Mouse (Mus musculus) CH12.LX (cell line): ENCODE results near the gene Sept5.

Source experiments
- CTCF ChIP-seq, 2 experiments: IDR thresholded peaks in 1 of 2; conservative IDR thresholded peaks in 1 of 2; 2 replicates each; pipeline ENCODE4 v1.5.1; 2011 to 2012; ENCODE audit warnings: low read depth in 2 of 2, low read length in 2 of 2, improper control_type of control experiment in 1 of 2, inconsistent platforms in 1 of 2, mild to moderate bottlenecking in 1 of 2, moderate library complexity in 1 of 2
- EP300 ChIP-seq: IDR thresholded peaks from 2 replicates; pipeline ENCODE4 v1.6.1; 2011; ENCODE audit warnings: low read length, improper control_type of control experiment
- HCFC1 ChIP-seq: IDR thresholded peaks from 2 replicates; pipeline ENCODE4 v1.6.1; 2012; ENCODE audit warnings: low read depth, mild to moderate bottlenecking, inconsistent platforms, low read length, improper control_type of control experiment
- IRF4 ChIP-seq: IDR thresholded peaks from 2 replicates; pipeline ENCODE4 v1.6.1; 2014; ENCODE audit warnings: low read depth, mild to moderate bottlenecking, inconsistent platforms, low read length, improper control_type of control experiment
- JUND ChIP-seq: conservative IDR thresholded peaks from 2 replicates; pipeline ENCODE4 v1.6.1; 2011; ENCODE audit warnings: low read depth, low read length, improper control_type of control experiment
- POLR2A ChIP-seq: IDR thresholded peaks from 2 replicates; pipeline ENCODE4 v1.6.1; 2011; ENCODE audit warnings: low read depth, mild to moderate bottlenecking, improper control_type of control experiment, low read length
- TBP ChIP-seq: conservative IDR thresholded peaks from 2 replicates; pipeline ENCODE4 v1.6.1; 2011; ENCODE audit warnings: low read depth, low read length, improper control_type of control experiment
- ZC3H11A ChIP-seq: IDR thresholded peaks from 2 replicates; pipeline ENCODE4 v1.6.1; 2012; ENCODE audit warnings: low read depth, mild to moderate bottlenecking, inconsistent platforms, low read length, improper control_type of control experiment

DNA sequence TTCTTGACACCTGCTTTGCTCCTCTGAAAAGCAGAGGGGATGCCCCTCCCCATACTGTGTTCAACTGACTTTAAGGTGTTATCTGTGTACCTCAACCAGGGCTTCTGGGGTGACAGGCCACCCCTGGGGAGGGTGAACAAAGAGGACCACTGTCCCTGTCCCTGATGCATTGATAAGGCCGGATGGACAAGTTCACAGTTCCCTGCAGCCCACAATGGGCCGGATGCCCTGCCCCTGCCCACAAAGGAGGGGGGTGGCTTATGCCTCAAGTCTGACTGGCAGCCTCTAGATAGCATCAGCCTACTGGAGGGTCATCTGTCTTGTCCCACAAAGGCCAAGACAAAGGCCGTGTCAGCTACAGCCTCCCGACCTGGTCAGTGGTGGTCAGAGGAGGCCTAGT lies 10.6 kb downstream of the Sept5 start:
- no peak for TF ChIP-seq EP300
- no peak for TF ChIP-seq JUND
- TF ChIP-seq POLR2A = no peak
- no peak for TF ChIP-seq CTCF (conservative IDR thresholded peaks at IDR 0.05 in 1 of 2, IDR thresholded peaks at IDR 0.05 in 1 of 2; ENCODE audit: low read depth in 2 of 2, low read length in 2 of 2)
- TF ChIP-seq ZC3H11A = no peak
- TF ChIP-seq TBP = no peak
- no peak for TF ChIP-seq IRF4
- no peak for TF ChIP-seq HCFC1
